Mouse (Mus musculus): Measurements from ENCODE around the gene Katnal1.

GRCm38 (mm10) chr5:148968958-148969576 is 39.9 kb upstream of the Katnal1 start:
- TF ChIP-seq EP300 (IDR thresholded peaks at IDR 0.05; ENCODE audit: low read depth) (no peak), CTCF (IDR thresholded peaks at IDR 0.05; ENCODE audit: low read depth) (no peak)

Measured in heart, postnatal 0 days (tissue).